Mouse (Mus musculus) gastrocnemius, postnatal 36 days (tissue): ENCODE results near the gene Rars2. TPM values are rescaled to one million over a fixed set of nuclear protein-coding genes. Genes with fewer than 3 reads are reported as not detected.

ENCODE experiments used
- DNase-seq, 2 experiments: peaks; one replicate each; pipeline ENCODE4 v3.0.0; 2022
- intact Hi-C: fragments of 180-260 bp; cut with DNase I; formaldehyde crosslinking; loops from one replicate; pipeline ENCODE4 v1.15.1; 2025
- total RNA-seq, 2 experiments: library from RNA; stranded (reverse); gene quantifications; 2 replicates each; pipeline ENCODE4 v1.2.3; 2021

Rars2 gene
- total RNA-seq, 2 experiments from 2014 or later: 15.2 to 18.2 TPM

GRCm38 (mm10) chr4:34637851-34638250 lies 23.1 kb downstream of the Rars2 start:
- intact Hi-C loops: no loop called here
- DNase-seq: no peak

DNA sequence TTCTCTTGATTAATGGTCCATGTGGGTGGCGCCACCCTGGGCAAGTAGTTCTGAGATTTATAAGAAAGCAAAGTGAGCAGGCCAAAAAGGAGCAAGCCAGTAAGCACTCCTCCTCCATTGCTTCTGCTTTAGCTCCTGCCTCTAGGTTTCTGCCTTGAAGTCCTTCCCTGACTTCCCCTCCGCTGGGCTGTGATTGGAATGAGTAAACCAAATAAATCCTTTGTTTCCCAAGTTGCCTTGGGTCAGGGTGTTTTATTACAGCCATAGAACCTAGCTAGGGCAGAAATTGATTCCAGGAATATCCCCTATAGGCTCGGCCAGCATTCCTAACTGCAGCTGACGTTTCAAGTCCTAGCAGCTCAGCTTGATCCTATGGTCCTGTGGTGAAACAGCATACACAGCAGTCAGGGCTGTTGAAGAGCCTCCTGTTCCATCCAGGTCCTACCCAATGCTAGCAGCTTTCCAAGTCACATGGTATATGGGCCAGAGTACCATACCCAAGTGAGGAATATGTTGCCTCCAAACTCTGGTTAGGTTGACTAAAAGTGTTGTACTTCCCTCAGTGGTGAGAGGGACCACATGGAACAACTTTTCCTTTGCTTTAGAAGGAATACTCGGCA lies 25.1 kb downstream of the Rars2 start:
- no peak for DNase-seq
- intact Hi-C loops: no loop called here

GRCm38 (mm10) chr4:34640731-34641130 lies 26.0 kb downstream of the Rars2 start:
- intact Hi-C loops: no loop called here

DNA sequence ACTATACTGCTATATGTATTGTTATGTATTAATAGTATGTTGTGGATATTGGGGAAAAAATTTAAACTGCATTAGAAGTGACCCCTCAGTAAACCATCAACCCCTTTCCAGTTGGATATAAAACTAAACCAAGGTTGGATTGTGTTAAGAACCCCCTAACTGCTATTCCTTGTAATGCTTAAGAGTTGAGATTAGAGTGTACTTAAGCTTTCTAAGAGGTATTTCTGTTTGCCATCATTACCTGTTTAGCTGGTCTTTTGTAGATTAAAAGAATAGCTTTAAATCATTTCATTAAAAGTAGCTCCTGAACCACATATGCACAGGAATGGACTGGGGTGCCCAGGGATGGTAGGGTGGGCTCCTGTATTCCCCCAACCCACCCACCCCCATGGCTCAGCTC lies 30.0 kb downstream of the Rars2 start:
- intact Hi-C loops: no loop called here
- no peak for DNase-seq

More at GRCm38 (mm10) chr4:34640731-34641130, 26.0 kb downstream of the Rars2 start:
- DNase-seq: no peak

- intact Hi-C loops: no loop called here
These were observed 38.4 kb downstream of the Rars2 start for GRCm38 (mm10) chr4:34653179-34653578.

GRCm38 (mm10) chr4:34656101-34656500 lies 41.3 kb downstream of the Rars2 start:
- no peak for DNase-seq
- intact Hi-C loops: no loop called here

More at GRCm38 (mm10) chr4:34653179-34653578, 38.4 kb downstream of the Rars2 start:
- no peak for DNase-seq

GRCm38 (mm10) chr4:34659012-34659411 lies 44.3 kb downstream of the Rars2 start:
- no peak for DNase-seq
- intact Hi-C loops: no loop called here

DNA sequence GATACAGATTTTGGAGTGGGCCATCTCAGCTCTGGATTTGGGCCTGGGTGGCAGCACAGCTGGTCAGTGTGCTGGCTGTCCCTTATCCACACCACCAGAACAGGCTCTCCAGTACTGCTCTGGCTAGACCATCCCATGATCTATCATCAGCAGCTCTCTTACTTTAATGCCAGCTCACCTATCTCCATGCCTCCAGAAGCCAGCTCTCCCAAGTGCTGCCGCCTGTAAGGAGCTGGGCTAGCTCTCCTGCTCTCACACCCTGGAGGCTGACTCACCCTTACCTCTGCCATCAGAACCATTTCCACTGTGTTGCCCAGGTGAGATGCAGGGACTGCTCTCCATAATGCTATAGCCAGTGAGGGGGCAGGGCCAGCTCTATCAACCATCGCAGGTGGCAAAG lies 46.8 kb downstream of the Rars2 start:
- intact Hi-C loops: no loop called here
- no peak for DNase-seq

- no peak for DNase-seq
- intact Hi-C loops: no loop called here
These were observed 47.2 kb downstream of the Rars2 start for GRCm38 (mm10) chr4:34661927-34662326.

DNA sequence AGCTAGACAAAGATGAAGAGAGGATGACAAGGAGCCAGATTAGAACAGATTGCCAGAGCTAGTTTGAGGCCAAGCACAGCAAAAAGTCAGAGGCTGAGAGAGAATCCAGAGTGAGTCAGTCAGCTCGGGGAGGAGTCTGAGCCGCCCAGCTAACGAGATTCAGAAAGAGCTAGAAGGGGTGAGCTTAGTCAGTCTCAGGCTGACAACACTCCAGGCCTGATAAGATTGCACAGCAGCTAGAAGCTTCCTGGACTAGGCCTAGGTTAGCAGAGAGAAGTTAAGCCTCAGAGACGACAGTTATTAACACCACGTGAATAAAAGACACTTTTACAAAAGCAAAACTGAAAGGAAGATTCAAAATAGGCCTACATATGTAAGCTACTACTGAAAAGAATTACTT lies 53.2 kb downstream of the Rars2 start:
- intact Hi-C loops: no loop called here
- DNase-seq: no peak

DNA sequence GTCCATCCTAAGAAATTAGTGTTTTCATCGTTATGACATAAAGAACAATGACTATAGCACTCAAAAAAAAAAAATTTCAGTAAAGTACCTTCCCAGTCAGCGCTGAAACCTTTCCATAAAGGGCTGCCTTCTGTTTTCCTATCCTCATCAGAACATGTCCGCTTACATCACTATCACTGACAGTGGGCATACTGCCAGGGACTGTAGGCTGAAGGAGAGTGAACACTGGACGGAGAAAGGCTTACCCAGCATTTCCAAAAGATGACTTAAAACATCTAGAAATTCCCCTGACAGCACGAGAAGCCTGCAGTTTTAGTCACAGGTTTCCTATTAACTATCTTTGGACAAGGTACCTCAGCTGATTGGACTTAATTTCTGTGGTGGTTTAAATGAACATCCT lies 59.0 kb downstream of the Rars2 start:
- intact Hi-C loops: no loop called here
- no peak for DNase-seq

DNA sequence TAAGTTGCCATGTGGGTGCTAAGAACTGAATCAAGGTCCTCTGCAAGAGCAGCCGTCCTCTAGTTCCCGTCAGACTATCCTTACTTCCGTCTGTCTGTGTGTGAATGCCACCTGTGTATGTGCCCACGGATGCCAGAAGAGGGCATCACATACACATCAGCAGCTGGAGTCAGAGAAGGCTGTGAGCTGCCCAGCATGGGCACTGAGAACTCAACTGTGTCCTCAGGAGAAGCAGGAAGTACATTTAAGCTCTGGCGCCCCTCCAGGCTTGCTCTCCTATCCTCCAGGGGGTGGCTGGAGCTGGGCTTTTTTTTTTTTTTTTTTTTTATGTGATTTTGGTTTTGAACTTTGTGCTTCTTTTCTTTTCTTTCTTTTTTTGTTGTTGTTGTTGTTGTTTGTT lies 65.8 kb downstream of the Rars2 start:
- intact Hi-C loops: no loop called here
- no peak for DNase-seq

DNA sequence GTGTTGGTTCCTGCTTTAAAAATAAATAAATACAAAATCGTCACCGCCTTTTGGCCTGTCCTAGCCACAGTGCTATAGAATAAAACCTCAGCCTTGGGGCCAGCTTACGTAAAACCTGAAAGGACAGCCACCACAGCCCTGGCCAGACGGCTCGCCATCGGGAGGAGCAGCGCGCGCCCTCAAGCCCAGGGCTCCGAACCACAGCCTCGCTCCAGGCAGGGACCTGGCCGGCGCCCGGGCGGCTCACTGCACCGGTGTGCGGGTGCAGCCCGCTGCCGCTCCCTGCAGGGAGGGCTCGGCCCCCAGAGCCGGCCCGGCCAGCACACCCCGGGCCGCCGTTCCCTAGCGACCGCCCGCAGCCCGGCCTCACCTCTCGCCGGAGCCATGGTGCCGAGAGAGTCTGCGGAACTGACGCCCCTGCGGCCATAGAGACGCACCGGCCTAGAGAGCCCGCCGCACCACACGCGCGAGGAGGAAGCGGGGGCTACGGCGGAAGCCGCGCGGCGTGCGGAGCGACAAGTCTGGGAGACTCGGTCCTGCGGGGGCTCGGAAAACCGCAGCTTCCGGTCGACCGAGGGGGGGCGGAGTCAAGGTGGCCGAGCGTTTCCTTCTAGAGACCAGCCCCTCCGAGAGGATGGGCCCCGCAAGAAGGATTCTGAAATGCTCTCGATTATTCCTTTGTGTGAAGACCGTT lies 72.3 kb downstream of the Rars2 start, which contains the start of gene Slc35a1:
TSS of gene Slc35a1 (minus strand) at position 565 of the 694 bp plus-strand sequence.
- DNase-seq: peak; percentile 89 to 92
- intact Hi-C loops: loop anchor here (5.0 kb wide), 2 partner anchors 90 to 540 kb away; partner anchors contain the start of genes C9orf72 and Smim8

DNA sequence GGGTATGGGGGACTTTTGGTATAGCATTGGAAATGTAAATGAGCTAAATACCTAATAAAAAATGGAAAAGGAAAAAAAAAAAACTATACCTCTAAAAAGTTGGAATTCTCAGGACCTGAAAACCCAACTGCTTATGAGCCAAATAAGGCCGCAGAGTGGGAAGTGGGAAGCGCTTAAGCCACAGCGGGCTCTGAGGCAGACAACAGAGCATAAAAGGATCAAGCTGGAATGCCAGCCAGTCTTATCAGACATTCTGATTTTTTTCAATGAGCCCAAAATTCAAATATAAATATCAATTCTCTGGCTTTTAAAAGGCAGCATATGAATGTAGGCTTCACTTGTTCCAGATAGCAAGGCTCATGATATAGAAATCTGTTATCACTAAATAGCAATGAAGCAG lies 73.3 kb downstream of the Rars2 start:
- intact Hi-C loops: loop anchor here (5.0 kb wide), 2 partner anchors 89 to 539 kb away; partner anchors contain the start of genes C9orf72 and Smim8
- no peak for DNase-seq

DNA sequence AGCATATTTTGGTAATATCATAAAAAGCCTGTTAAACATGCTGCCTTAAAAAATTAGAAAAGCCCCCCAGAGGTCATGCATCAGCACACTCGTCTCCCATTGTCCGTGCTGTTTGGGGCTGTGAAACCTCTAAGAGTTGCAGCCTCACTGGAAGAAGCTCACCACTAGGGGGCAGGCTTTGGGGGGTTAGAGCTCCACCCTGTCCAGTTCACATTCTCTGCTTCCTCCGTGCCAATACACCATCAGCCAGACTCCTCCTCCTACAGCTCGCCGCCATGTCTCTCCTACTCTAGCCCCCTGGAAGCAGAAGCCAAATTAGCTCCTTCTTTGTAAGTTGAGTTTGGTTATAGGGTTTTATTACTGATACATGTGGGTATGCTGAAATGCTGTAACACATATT lies 86.8 kb downstream of the Rars2 start:
- intact Hi-C loops: no loop called here
- DNase-seq: peak in 1 of 2 experiments; percentile 40

DNA sequence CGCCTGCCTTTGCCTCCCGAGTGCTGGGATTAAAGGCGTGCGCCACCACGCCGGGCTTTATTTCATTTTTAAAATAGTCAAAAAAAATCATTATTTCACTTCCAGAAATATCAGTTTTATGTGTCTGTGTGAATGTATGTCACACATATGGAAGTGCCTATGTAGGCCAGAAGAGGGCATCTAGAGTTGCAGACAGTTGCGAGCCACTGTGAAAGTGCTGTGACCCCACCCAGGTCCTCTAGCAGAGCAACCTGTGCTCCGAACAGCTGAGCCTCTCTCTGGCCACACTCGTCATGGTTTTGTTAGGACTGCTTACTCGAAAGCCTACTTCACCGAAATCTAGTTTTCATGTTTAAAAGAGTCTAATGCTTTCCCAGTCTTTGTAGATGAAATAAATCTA lies 87.5 kb downstream of the Rars2 start:
- intact Hi-C loops: no loop called here
- DNase-seq: no peak

- intact Hi-C loops: no loop called here
- DNase-seq: no peak
These were observed 88.3 kb downstream of the Rars2 start for GRCm38 (mm10) chr4:34703029-34703428.

GRCm38 (mm10) chr4:34707248-34707647 lies 92.5 kb downstream of the Rars2 start:
- no peak for DNase-seq
- intact Hi-C loops: no loop called here

DNA sequence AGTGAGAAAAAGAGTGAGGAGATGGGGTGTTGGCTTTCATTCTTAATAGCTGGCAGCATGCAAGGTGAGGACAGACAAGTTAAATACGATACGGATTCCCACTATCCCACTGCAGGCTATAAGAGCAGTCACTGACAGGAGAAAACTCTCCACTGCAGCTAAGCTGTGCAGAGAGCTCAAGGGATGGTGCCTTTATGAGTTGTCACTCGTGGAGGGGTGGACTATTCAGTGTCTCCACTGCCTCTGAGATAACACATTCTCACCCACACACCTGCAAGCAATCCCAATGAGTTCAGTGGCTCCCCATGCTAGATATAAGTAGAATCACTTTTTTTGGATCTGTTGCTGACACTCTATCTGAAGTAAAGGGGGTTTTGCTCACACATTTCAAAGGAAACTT lies 93.4 kb downstream of the Rars2 start:
- DNase-seq: no peak
- intact Hi-C loops: no loop called here
